Mouse (Mus musculus) kidney, postnatal 0 days (tissue): ENCODE measurements around the gene Mvp. TPM values are rescaled to one million over a fixed set of nuclear protein-coding genes. Genes with fewer than 3 reads are reported as not detected.

Experiments used
- ATAC-seq: fragments of 200-750 bp; cut with Nextera tagmentation; replicated peaks from 2 replicates; pipeline ENCODE4 v1.8.0; 2017; ENCODE audit warnings: low read depth, moderate number of reproducible peaks, moderate TSS enrichment, moderate library complexity; ENCODE audit not compliant: low FRiP score
- DNase-seq: peaks from one replicate; pipeline ENCODE4 v3.0.0-alpha.2; 2016; ENCODE audit warnings: low spot score
- H3K27ac ChIP-seq: fragments of 300-500 bp; sonication (generic); 2 replicates; pipeline ENCODE4 v1.5.1; 2014; ENCODE audit warnings: mild to moderate bottlenecking
- H3K27me3 ChIP-seq: fragments of 300-500 bp; sonication (generic); 2 replicates; pipeline ENCODE4 v1.6.1; 2014; ENCODE audit warnings: low read length, mixed read lengths; ENCODE audit not compliant: insufficient read depth
- H3K36me3 ChIP-seq: fragments of 300-500 bp; sonication (generic); 2 replicates; pipeline ENCODE4 v1.6.1; 2014; ENCODE audit warnings: low read length, mixed read lengths; ENCODE audit not compliant: insufficient read depth
- H3K4me1 ChIP-seq: fragments of 300-500 bp; sonication (generic); replicated peaks from 2 replicates; pipeline ENCODE4 v1.6.1; 2014; ENCODE audit warnings: antibody characterized with exemption, low read length, mixed read lengths; ENCODE audit not compliant: insufficient read depth
- H3K4me2 ChIP-seq: fragments of 300-500 bp; sonication (generic); 2 replicates; pipeline ENCODE4 v1.6.1; 2014; ENCODE audit warnings: mild to moderate bottlenecking, low read length, moderate library complexity, mixed read lengths
- H3K4me3 ChIP-seq: fragments of 300-500 bp; sonication (generic); replicated peaks from 2 replicates; pipeline ENCODE4 v1.5.1; 2014; ENCODE audit warnings: low read depth, low read length
- H3K9ac ChIP-seq: fragments of 300-500 bp; sonication (generic); 2 replicates; pipeline ENCODE4 v1.6.1; 2014; ENCODE audit warnings: low read depth, low read length
- H3K9me3 ChIP-seq: fragments of 300-500 bp; sonication (generic); replicated peaks from 2 replicates; pipeline ENCODE4 v1.6.1; 2016; ENCODE audit warnings: low read length, inconsistent platforms, mixed read lengths
- CTCF ChIP-seq: IDR thresholded peaks from 2 replicates; pipeline ENCODE4 v1.5.1; 2016; ENCODE audit warnings: antibody characterized with exemption, low read depth, mild to moderate bottlenecking, moderate library complexity
- WGBS: fragments of 180-500 bp; shearing (Covaris S2); extraction: QIAGEN DNeasy Blood & Tissue Kit; methylation state at CpG from one replicate; pipeline ENCODE4 v1.1.7; 2014; 5-methylcytosine and 5-hydroxymethylcytosine counted together
- polyA plus RNA-seq: library from polyadenylated mRNA; unstranded; fragments of >200 nt; fragmentation: Nextera tagmentation; extraction: Ambion mirVana; gene quantifications from 2 replicates; pipeline ENCODE4 v1.2.1, GENCODE M21; 2015

The Mvp gene
- polyA plus RNA-seq, 1 experiment from 2014 or later, result 27.5 TPM

DNA sequence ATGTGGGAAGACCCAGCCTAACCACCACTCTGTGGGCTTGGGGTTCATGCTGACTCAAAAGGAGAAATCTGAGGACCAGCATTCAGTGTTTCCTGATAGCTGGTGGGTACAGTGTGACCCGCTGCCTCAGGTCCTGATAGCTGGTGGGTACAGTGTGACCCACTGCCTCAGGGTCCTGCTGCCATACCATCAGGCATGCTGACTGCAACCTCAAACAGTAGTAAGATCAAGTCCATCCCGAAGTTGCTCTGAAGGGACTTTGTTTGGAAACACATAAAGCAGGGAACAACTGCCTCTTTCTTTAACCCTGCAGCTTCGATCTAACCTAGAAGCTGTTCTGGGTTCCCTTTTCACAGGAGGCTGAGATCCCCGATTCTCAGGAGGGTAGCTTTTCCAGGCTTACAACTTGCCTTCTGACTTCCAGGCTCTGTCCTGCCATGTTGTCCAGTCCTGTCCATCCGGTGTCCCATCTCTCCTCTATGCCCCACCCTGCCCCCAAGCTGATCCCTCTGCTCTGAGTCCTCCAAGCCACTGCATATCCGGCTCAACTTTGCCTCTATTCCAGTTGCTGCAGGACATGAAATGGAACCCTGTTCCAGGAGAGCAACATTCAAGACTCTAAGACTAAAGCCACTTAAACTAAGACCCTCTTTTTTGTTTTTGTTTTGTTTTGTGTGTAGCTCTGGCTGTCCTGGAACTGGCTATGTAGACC, 7.0 kb downstream of the Mvp start:
- ATAC-seq, result no peak
- Histone ChIP-seq H3K36me3 (no peaks in the 10 kb centered on the region), H3K4me2 (no peak overlapping the region), H3K27ac (no peak overlapping the region), H3K27me3 (no peaks in the 10 kb centered on the region), H3K4me1 (peaks cover 9% of the 10 kb centered on the region; the same call in 1 of the 2 replicates), H3K9me3 (no peaks in the 10 kb centered on the region), H3K9ac (no peak overlapping the region), H3K4me3 (no peak overlapping the region)
- TF ChIP-seq CTCF, result no peak
- DNase-seq, result no peak
- 80% methylated on average over 6 of the region's 6 CpGs for WGBS

DNA sequence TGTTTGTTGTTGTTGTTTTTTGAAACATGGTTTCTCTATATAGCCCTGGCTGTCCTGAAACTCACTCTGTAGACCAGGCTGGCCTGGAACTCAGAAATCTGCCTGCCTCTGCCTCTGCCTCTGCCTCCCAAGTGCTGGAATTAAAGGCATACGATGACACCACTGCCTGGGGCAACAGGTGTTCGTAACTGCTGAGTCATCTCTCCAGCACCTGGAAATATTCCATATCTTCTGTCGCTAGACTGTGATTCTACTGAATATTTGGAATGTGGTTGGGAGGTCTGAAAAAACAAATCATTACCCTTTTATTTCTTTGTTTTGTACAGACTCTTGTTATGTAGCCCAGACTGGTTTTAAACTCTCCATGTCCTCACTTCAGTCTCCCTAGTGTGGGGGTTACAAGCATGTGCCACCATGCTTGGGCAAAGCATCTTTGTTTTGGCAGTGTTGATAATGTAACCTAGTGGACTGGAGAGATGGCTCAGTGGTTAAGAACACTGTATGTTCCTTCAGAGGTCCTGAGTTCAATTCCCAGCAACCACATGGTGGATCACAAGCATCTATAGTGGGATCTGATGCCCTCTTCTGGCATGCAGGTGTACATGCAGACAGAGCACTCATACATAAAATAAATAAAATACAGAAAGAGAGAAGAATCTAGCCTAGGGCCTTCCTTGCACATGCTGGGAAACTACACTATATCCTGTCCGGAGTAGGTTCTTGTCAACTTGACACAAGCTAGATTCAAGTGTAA, 10.1 kb downstream of the Mvp start:
- ATAC-seq (no peak), DNase-seq (no peak)
- WGBS, result 83% methylated on average over 4 of the region's 4 CpGs
- no peaks in the 10 kb centered on the region for H3K27me3 ChIP-seq
- H3K27ac ChIP-seq, result no peak overlapping the region
- no peak overlapping the region for H3K9ac ChIP-seq
- H3K4me1 ChIP-seq, result peaks cover 8% of the 10 kb centered on the region; the same call in 1 of the 2 replicates
- no peaks in the 10 kb centered on the region for H3K36me3 ChIP-seq
- TF ChIP-seq CTCF, result peak; percentile 42
- no peak overlapping the region for H3K4me2 ChIP-seq
- no peaks in the 10 kb centered on the region for H3K9me3 ChIP-seq
- no peak overlapping the region for H3K4me3 ChIP-seq

DNA sequence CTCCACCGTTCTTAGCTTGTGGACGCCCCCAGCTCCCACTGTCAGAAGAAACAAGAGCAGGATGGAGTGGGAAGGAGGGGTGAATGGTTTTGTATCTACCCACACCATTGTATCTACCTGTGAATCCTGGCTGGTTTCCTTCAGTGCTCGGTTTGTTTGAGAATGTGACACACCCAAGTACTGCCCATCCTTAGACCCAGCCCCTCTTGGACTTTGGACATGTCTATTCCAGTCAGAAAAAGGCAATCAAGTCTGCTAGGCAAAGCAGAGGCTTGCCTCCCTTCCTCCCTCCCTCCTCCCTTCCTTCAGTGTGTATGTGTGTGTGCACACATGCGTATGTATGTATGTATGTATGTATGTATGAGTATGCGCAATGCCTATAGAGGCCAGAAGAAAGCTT, 10.8 kb downstream of the Mvp start:
- Histone ChIP-seq H3K4me1 (0 out of 2 replicates have a peak, but pooled peaks cover 3% of the 10 kb centered on the region), H3K9me3 (no peaks in the 10 kb centered on the region), H3K36me3 (no peaks in the 10 kb centered on the region), H3K27me3 (no peaks in the 10 kb centered on the region), H3K4me2 (no peak overlapping the region), H3K9ac (no peak overlapping the region), H3K27ac (no peak overlapping the region), H3K4me3 (no peak overlapping the region)
- ATAC-seq, result no peak
- DNase-seq, result no peak
- TF ChIP-seq CTCF, result no peak
- 87% methylated on average over 5 of the region's 5 CpGs for WGBS

DNA sequence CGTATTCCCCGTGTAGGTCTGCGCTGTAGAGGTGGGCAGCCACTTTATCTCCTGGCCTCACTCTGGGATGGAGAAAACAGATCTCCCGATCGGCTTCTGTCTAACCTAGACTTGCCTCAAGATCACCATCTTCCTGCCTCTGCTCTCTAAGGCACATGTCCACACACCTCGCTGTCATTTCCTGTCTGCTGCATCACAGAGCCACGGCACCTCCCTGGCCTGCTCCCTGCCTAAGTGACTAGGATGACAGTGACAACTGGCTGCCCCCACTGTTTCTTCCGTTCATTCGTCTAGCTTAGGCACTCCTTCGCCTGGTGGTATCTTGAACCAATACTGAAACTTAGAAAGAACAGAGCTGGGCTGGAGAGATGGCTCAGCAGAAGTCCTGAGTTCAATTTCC, 14.9 kb downstream of the Mvp start:
- Histone ChIP-seq H3K4me3 (no peak overlapping the region), H3K4me1 (no peaks in the 10 kb centered on the region), H3K9ac (no peak overlapping the region), H3K27me3 (no peaks in the 10 kb centered on the region), H3K9me3 (no peaks in the 10 kb centered on the region), H3K36me3 (peaks cover 3% of the 10 kb centered on the region; the same call in 1 of the 2 replicates), H3K4me2 (no peak overlapping the region), H3K27ac (no peak overlapping the region)
- DNase-seq (no peak), ATAC-seq (no peak)
- 76% methylated on average over 10 of the region's 10 CpGs for WGBS
- no peak for TF ChIP-seq CTCF

DNA sequence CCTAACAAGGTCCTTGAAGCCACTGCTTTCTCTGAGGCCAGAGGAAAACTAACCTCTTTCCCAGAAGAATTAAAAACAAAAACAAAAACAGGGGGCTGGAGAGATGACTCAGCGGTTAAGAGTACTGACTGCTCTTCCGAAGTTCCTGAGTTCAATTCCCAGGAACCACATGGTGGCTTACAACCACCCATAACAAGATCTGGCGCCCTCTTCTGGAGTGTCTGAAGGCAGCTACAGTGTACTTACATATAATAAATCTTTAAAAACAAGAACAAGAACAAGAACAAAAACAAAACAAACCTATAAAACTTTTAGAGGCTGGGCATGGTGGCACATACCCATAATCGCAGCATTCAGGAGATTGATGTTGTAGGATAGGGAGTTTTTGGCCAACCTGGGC, 18.0 kb downstream of the Mvp start:
- no peaks in the 10 kb centered on the region for H3K27me3 ChIP-seq

DNA sequence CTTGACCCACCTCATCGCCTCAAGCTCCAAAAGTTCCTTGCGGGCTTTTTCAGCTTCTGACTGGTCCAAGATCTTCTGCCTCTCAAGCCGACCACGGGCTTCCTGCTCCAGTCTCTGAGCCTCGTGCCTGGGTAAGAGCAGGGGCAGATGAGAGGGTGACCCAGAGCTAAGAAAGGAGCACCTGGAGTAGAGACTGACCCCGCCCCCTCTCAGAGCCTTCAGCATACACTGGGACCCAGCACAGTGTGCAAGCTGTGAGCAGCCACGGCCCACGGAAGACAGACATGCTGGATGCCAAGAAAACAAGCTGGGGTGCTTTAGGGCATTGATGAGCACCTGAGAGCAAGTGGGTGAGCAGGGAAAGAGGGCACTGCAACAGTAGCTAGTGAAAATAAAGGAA, 25.6 kb downstream of the Mvp start:
- Histone ChIP-seq H3K4me2 (no peak overlapping the region), H3K36me3 (peaks cover 8% of the 10 kb centered on the region; the same call in 1 of the 2 replicates), H3K9ac (no peak overlapping the region), H3K4me1 (no peaks in the 10 kb centered on the region), H3K27ac (no peak overlapping the region), H3K4me3 (no peak overlapping the region), H3K27me3 (no peaks in the 10 kb centered on the region), H3K9me3 (no peaks in the 10 kb centered on the region)
- TF ChIP-seq CTCF, result no peak
- DNase-seq (no peak), ATAC-seq (no peak)
- 75% methylated on average over 8 of the region's 8 CpGs for WGBS

More for the DNA sequence above, 18.0 kb downstream of the Mvp start:
- Histone ChIP-seq H3K36me3 (peaks cover 8% of the 10 kb centered on the region), H3K4me3 (no peak overlapping the region), H3K4me1 (no peaks in the 10 kb centered on the region), H3K9ac (no peak overlapping the region), H3K27ac (no peak overlapping the region), H3K9me3 (no peaks in the 10 kb centered on the region), H3K4me2 (no peak overlapping the region)
- WGBS, result 86% methylated on average over 4 of the region's 4 CpGs
- peak; percentile 47; the same call in 1 of the 2 replicates for TF ChIP-seq CTCF
- ATAC-seq, result no peak
- no peak for DNase-seq
